Mouse (Mus musculus) kidney, embryonic 14.5 days (tissue): ENCODE data around the gene Atxn7l3b. TPM values are rescaled to one million over a fixed set of nuclear protein-coding genes. Genes with fewer than 3 reads are reported as not detected.

Source experiments
- ATAC-seq: fragments of 200-750 bp; cut with Nextera tagmentation; 2 replicates; pipeline ENCODE4 v1.8.0; 2017; ENCODE audit warnings: moderate number of reproducible peaks, mild to moderate bottlenecking, moderate TSS enrichment, moderate library complexity; ENCODE audit not compliant: low FRiP score, low TSS enrichment
- H3K27ac ChIP-seq: fragments of 300-500 bp; sonication (generic); 2 replicates; pipeline ENCODE4 v1.5.1; 2014; ENCODE audit warnings: low read depth, mild to moderate bottlenecking, low read length, moderate library complexity, mixed read lengths
- H3K27me3 ChIP-seq: fragments of 300-500 bp; sonication (generic); 2 replicates; pipeline ENCODE4 v1.6.1; 2014; ENCODE audit warnings: mild to moderate bottlenecking, low read length; ENCODE audit not compliant: control insufficient read depth, insufficient read depth
- H3K36me3 ChIP-seq: fragments of 300-500 bp; sonication (generic); 2 replicates; pipeline ENCODE4 v1.6.1; 2014; ENCODE audit warnings: low read length, mixed read lengths; ENCODE audit not compliant: control insufficient read depth, insufficient read depth
- H3K4me1 ChIP-seq: fragments of 300-500 bp; sonication (generic); 2 replicates; pipeline ENCODE4 v1.6.1; 2014; ENCODE audit warnings: low read length, mixed read lengths; ENCODE audit not compliant: control insufficient read depth, insufficient read depth
- H3K4me2 ChIP-seq: fragments of 300-500 bp; sonication (generic); replicated peaks from 2 replicates; pipeline ENCODE4 v1.6.1; 2014; ENCODE audit warnings: low read depth, mild to moderate bottlenecking, low read length
- H3K4me3 ChIP-seq: fragments of 300-500 bp; sonication (generic); 2 replicates; pipeline ENCODE4 v1.5.1; 2014; ENCODE audit warnings: mild to moderate bottlenecking, low read length
- H3K9ac ChIP-seq: fragments of 300-500 bp; sonication (generic); 2 replicates; pipeline ENCODE4 v1.6.1; 2014; ENCODE audit warnings: low read depth, mild to moderate bottlenecking, low read length, moderate library complexity
- H3K9me3 ChIP-seq: fragments of 300-500 bp; sonication (generic); 2 replicates; pipeline ENCODE4 v1.6.1; 2016; ENCODE audit warnings: low read length; ENCODE audit not compliant: control insufficient read depth
- WGBS: fragments of 180-500 bp; shearing (Covaris S2); extraction: QIAGEN DNeasy Blood & Tissue Kit; methylation state at CpG from one replicate; pipeline ENCODE4 v1.1.7; 2014; 5-methylcytosine and 5-hydroxymethylcytosine counted together
- polyA plus RNA-seq: library from polyadenylated mRNA; unstranded; fragments of >200 nt; fragmentation: Nextera tagmentation; extraction: Ambion mirVana; gene quantifications from 2 replicates; pipeline ENCODE4 v1.2.1, GENCODE M21; 2014

Atxn7l3b gene
- polyA plus RNA-seq, 1 experiment from 2014 or later = 161 TPM

DNA sequence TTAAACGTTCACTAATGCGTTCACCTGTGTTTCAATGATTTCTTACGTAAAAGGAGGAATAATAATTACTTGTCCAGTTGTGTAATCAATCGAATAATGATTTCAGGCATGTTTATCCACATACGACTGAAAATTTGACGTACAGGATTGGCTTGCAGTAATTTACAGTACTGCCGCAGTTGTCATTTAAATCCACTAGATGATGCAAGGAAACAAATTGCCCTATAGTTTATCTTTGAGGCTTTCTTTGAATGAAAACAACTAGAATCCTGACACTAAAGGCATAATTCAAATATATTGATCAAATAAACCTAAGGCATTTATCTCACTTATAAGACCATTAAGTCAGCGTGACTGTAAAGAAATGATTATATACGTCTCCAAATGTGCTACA lies 418 bp upstream of the Atxn7l3b start:
- H3K27me3 ChIP-seq = no peaks in the 10 kb centered on the region
- peaks cover 32% of the 10 kb centered on the region for H3K36me3 ChIP-seq
- ATAC-seq = peak; percentile 11; the same call in 1 of the 2 replicates
- H3K4me3 ChIP-seq = peak overlapping the region; percentile 85
- peak overlapping the region; percentile 97; the same call in 1 of the 2 replicates for H3K9ac ChIP-seq
- no peaks in the 10 kb centered on the region for H3K9me3 ChIP-seq
- peak overlapping the region; percentile 64 for H3K4me2 ChIP-seq
- H3K4me1 ChIP-seq = peaks cover 17% of the 10 kb centered on the region
- WGBS = 27% methylated on average over 9 of the region's 9 CpGs
- H3K27ac ChIP-seq = peak overlapping the region; percentile 90

DNA sequence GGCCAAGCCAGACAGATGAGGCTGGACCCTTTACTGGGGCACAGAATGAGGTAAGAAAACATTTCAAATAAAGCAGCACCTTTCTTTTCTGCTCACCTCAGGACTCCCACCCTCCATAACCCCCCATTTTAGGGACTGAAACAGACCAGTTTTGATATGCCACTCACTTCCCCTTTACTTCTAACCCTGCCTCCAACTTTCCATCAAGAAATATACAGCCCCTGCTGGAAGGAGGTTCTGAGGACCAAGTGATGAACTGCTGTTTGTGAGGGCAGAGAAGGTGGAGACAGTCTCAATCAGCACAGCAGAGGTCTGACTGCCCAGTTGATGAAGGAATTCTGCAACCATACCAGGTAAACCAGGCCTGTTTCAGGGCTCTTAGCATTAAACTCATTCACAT lies 1.8 kb downstream of the Atxn7l3b start:
- peak overlapping the region; percentile 64 for H3K4me2 ChIP-seq
- H3K36me3 ChIP-seq = peaks cover 35% of the 10 kb centered on the region
- H3K27ac ChIP-seq = no peak overlapping the region
- no peak for ATAC-seq
- peaks cover 17% of the 10 kb centered on the region for H3K4me1 ChIP-seq
- H3K4me3 ChIP-seq = no peak overlapping the region
- no peaks in the 10 kb centered on the region for H3K27me3 ChIP-seq
- no peak overlapping the region for H3K9ac ChIP-seq
- H3K9me3 ChIP-seq = no peaks in the 10 kb centered on the region

DNA sequence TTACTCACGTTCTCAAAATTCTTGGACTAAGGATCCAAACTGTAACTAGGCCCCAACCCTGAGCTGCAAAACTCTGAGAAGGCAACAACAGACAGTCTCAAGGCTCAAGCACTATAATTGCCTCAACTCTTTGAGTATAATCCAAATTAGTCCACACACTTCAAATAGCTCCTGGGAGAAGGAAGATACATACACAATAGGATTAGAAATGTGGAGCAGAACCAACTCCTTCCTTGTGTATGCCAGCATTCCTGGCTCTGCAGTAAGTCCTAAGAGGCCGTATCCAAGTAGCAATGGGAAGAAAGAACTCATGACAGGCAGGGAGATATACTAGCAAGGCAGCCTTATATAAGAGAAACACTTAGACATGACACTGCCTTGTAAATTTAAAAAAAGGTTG lies 2.5 kb downstream of the Atxn7l3b start:
- peaks cover 17% of the 10 kb centered on the region for H3K4me1 ChIP-seq
- H3K36me3 ChIP-seq = peaks cover 35% of the 10 kb centered on the region
- H3K27me3 ChIP-seq = no peaks in the 10 kb centered on the region
- no peaks in the 10 kb centered on the region for H3K9me3 ChIP-seq
- H3K4me2 ChIP-seq = peak overlapping the region; percentile 22; the same call in 1 of the 2 replicates
- no peak overlapping the region for H3K9ac ChIP-seq
- no peak overlapping the region for H3K27ac ChIP-seq
- no peak overlapping the region; the same call in 1 of the 2 replicates for H3K4me3 ChIP-seq
- 90% methylated on average over 2 of the region's 2 CpGs for WGBS
- no peak for ATAC-seq

DNA sequence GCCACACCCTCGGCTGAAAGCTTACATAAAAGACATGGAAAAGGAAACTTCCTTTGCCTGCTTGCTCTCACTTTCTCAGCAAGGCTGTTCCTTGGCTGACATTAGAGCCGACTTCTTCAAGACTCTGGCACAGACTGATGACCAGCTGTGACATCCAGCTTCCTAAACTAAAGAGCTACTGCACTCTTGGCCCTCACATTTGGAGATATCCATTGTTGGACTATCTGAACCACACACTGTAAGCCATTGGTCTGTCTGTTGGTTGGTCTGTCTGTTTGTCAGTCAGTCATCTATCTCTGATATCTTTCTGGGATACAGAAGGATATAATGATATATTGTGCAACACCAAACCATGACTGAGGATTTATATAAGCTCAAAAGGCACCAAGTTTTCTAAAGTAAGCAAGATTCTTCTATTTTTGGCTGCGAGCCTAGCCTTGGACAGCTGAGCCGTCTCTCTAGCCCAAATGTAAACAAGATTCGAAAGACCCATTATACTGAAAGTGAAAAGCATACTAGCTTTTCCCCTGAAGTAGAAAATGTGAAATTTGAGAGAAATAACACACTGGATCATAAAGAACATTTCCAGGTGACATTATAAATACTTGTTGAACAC lies 12.1 kb downstream of the Atxn7l3b start:
- peak; percentile 43; the same call in 1 of the 2 replicates for ATAC-seq
- Histone ChIP-seq H3K4me1 (no peaks in the 10 kb centered on the region), H3K27ac (0 out of 2 replicates have a peak overlapping the region, but pooled peaks have one; percentile 0)

DNA sequence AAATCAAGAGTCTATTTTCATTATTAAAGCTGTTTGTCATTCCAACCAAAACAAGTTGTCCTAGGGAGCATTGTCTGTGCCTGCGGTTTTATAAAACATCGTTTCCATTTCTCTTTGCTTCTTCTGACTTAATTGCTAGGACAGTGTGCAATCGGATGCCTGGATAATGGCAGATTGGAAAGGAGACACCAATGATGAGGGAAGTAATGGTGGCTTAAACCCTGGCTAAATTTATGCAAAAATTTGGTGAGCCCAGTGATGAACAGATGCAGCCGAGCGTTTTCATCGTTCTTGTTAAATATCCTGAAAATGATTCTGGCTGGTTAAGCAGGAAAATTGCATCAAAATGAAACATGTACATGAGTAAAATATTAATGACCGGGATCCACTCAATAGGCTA lies 28.6 kb downstream of the Atxn7l3b start:
- no peak for ATAC-seq
- H3K4me1 ChIP-seq = no peaks in the 10 kb centered on the region
- WGBS = 90% methylated on average over 7 of the region's 7 CpGs
- H3K36me3 ChIP-seq = no peaks in the 10 kb centered on the region
- no peaks in the 10 kb centered on the region for H3K27me3 ChIP-seq
- no peak overlapping the region for H3K4me2 ChIP-seq
- H3K27ac ChIP-seq = no peak overlapping the region
- no peaks in the 10 kb centered on the region for H3K9me3 ChIP-seq
- H3K4me3 ChIP-seq = no peak overlapping the region
- H3K9ac ChIP-seq = no peak overlapping the region

More for the DNA sequence above, 12.1 kb downstream of the Atxn7l3b start:
- Histone ChIP-seq H3K9ac (no peak overlapping the region), H3K4me2 (no peak overlapping the region), H3K27me3 (no peaks in the 10 kb centered on the region), H3K9me3 (no peaks in the 10 kb centered on the region), H3K4me3 (no peak overlapping the region), H3K36me3 (no peaks in the 10 kb centered on the region)
- WGBS = 67% methylated on average over 5 of the region's 5 CpGs

DNA sequence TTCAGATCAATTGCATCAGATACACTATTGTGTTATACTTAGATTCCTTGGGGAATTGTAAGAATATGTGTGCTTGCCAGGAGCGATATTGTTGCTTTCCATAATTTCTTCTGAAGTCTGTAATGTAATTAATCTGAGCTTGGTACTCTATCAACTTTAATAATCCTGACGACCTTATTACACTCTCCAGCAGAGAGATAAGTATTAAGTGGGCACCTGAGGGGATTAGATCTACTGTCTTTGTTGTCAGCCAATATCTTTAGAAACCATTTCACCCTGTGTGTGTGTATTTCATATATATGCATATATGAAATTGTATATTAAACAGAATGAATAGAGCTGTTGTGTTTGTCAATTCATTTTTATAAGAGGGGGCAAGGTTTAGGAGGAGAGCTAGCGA lies 29.0 kb downstream of the Atxn7l3b start:
- Histone ChIP-seq H3K9me3 (no peaks in the 10 kb centered on the region), H3K36me3 (no peaks in the 10 kb centered on the region), H3K9ac (no peak overlapping the region), H3K27ac (no peak overlapping the region), H3K4me2 (no peak overlapping the region), H3K4me3 (no peak overlapping the region), H3K27me3 (no peaks in the 10 kb centered on the region), H3K4me1 (no peaks in the 10 kb centered on the region)
- ATAC-seq = no peak
- 87% methylated on average over 3 of the region's 3 CpGs for WGBS

DNA sequence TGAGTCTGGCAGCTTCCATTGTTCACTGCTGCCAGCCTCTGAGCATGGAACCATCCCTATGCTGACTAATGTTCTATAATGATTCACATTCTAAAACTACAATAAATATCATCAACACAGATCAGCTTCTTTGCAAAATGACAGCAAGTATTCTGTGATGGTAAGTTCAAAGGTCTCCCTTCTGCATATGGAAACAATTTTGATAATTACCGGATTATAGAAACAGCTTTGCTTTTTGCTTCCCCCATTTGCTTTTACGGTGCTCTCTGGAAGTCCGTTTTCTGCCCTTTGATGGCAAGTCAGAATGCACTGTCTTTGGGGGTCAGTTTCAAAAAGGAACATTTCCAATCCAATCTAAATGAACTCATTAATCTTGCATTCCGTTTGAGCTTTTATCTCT lies 32.2 kb downstream of the Atxn7l3b start:
- Histone ChIP-seq H3K9ac (no peak overlapping the region), H3K4me2 (no peak overlapping the region), H3K36me3 (no peaks in the 10 kb centered on the region), H3K9me3 (no peaks in the 10 kb centered on the region), H3K27ac (no peak overlapping the region), H3K4me1 (no peaks in the 10 kb centered on the region), H3K27me3 (no peaks in the 10 kb centered on the region), H3K4me3 (no peak overlapping the region)
- ATAC-seq = no peak
- 70% methylated on average over 4 of the region's 4 CpGs for WGBS

- no peak for ATAC-seq
- no peaks in the 10 kb centered on the region for H3K27me3 ChIP-seq
- H3K4me1 ChIP-seq = no peaks in the 10 kb centered on the region
These were observed 35.1 kb downstream of the Atxn7l3b start for GRCm38 (mm10) chr10:112893622-112894252.

DNA sequence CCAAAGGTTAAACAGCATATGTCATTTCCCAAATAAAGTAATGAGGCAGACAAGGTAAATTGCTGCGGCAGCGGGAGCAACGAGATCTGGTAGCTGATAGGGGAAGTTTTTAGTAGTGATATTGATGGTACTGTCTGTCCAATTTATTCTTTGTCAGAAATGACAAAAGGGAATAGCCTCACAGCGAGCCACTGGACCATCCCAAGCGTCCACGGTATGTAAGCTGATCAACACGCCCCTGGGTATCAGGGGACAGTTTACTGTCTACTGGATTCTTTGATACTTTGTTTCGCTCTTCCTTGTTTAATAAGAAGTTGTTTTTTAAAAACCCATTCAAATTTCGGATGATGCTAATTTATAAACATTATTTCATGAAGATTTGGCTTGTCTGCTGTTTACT lies 44.7 kb downstream of the Atxn7l3b start:
- Histone ChIP-seq H3K4me3 (no peak overlapping the region), H3K9me3 (no peaks in the 10 kb centered on the region), H3K4me1 (no peaks in the 10 kb centered on the region), H3K27ac (no peak overlapping the region), H3K36me3 (no peaks in the 10 kb centered on the region), H3K27me3 (no peaks in the 10 kb centered on the region), H3K9ac (no peak overlapping the region), H3K4me2 (no peak overlapping the region)
- ATAC-seq = no peak
- 60% methylated on average over 9 of the region's 9 CpGs for WGBS

More at GRCm38 (mm10) chr10:112893622-112894252, 35.1 kb downstream of the Atxn7l3b start:
- H3K9me3 ChIP-seq = no peaks in the 10 kb centered on the region
- H3K4me2 ChIP-seq = no peak overlapping the region
- 88% methylated on average over 10 of the region's 10 CpGs for WGBS
- H3K9ac ChIP-seq = no peak overlapping the region
- H3K4me3 ChIP-seq = no peak overlapping the region
- H3K36me3 ChIP-seq = no peaks in the 10 kb centered on the region
- H3K27ac ChIP-seq = no peak overlapping the region
